28 mouse cellular contexts compared by ENCODE assay signal in genomic region chr5:18282095-18282494, GRCm38 (mm10).
"Had no signal": no experiment of that assay in that cellular context is flagged by ENCODE, and none has a peak within 500 bp of the region (broad histone marks: within the 10 kb centered on the region; RNA-seq: fewer than 3 reads in every experiment).

No protein-coding gene starts in this region.

- H3K9me3 ChIP-seq: forebrain, embryonic 12.5 days; forebrain, embryonic 15.5 days had no signal

- DNase-seq: cerebellum, adult 8-10 months; cerebellum, adult 9-10 months; cerebellum, adult 9-11 months; cerebellum, postnatal 10 days; cerebellum, postnatal 14 days; cerebellum, postnatal 25 days; cerebellum, postnatal 36 days; embryo, embryonic 11 days; forebrain, postnatal 0 days; gastrocnemius, adult 2 months; gastrocnemius, postnatal 10 days; gastrocnemius, postnatal 14 days; gastrocnemius, postnatal 25 days; gastrocnemius, postnatal 36 days; heart, adult 11 months; heart, adult 18-20 months; heart, adult 2 months had no signal

- H3K4me1 ChIP-seq: embryonic facial prominence, embryonic 10.5 days; embryonic facial prominence, embryonic 12.5 days; embryonic facial prominence, embryonic 13.5 days; embryonic facial prominence, embryonic 15.5 days; forebrain, embryonic 10.5 days; forebrain, embryonic 12.5 days; forebrain, embryonic 13.5 days; forebrain, embryonic 15.5 days had no signal

- H3K4me3 ChIP-seq: embryonic facial prominence, embryonic 10.5 days; embryonic facial prominence, embryonic 12.5 days; embryonic facial prominence, embryonic 13.5 days; embryonic facial prominence, embryonic 15.5 days; erythroblast, embryonic 14.5 days; forebrain, embryonic 10.5 days; forebrain, embryonic 12.5 days; forebrain, embryonic 13.5 days; forebrain, embryonic 15.5 days; gastrocnemius, adult 2 months; heart, adult 2 months had no signal

- H3K27ac ChIP-seq: embryonic facial prominence, embryonic 10.5 days; embryonic facial prominence, embryonic 12.5 days; embryonic facial prominence, embryonic 13.5 days; embryonic facial prominence, embryonic 15.5 days; forebrain, embryonic 10.5 days; forebrain, embryonic 12.5 days; forebrain, embryonic 13.5 days; forebrain, embryonic 15.5 days; gastrocnemius, adult 2 months; heart, adult 2 months had no signal

- H3K9ac ChIP-seq: embryonic facial prominence, embryonic 12.5 days; embryonic facial prominence, embryonic 13.5 days; embryonic facial prominence, embryonic 15.5 days; forebrain, embryonic 12.5 days; forebrain, embryonic 13.5 days; forebrain, embryonic 15.5 days; forebrain, postnatal 0 days had no signal

- ATAC-seq: forebrain, embryonic 13.5 days; forebrain, embryonic 14.5 days; forebrain, embryonic 15.5 days; forebrain, embryonic 16.5 days; forebrain, postnatal 0 days had no signal

- H3K27me3 ChIP-seq: embryonic facial prominence, embryonic 12.5 days; embryonic facial prominence, embryonic 13.5 days; embryonic facial prominence, embryonic 15.5 days; forebrain, embryonic 12.5 days; forebrain, embryonic 13.5 days; forebrain, embryonic 15.5 days had no signal

- H3K36me3 ChIP-seq: embryonic facial prominence, embryonic 12.5 days had no signal

- H3K4me2 ChIP-seq: embryonic facial prominence, embryonic 12.5 days; embryonic facial prominence, embryonic 13.5 days; embryonic facial prominence, embryonic 15.5 days; forebrain, embryonic 12.5 days; forebrain, embryonic 13.5 days; forebrain, embryonic 15.5 days had no signal
